Mouse (Mus musculus): ENCODE results near the gene Lbr.

GRCm38 (mm10) chr1:181828365-181828764 is 14.5 kb downstream of the Lbr start:
- no peak for TF ChIP-seq POLR2A (IDR thresholded peaks at IDR 0.05; ENCODE audit: low read depth, low read length)
- TF ChIP-seq CTCF (IDR thresholded peaks at IDR 0.05; ENCODE audit: borderline replicate concordance, insufficient read depth, low read length): no peak

Measured in embryonic fibroblast, embryonic 13.5 days (primary cell).